Mouse (Mus musculus) myocyte (in vitro differentiated cells): Measurements from ENCODE around the gene Dlgap1. TPM values are rescaled to one million over a fixed set of nuclear protein-coding genes. Genes with fewer than 3 reads are reported as not detected.
"Not testable (repeated sequence)": the region's sequence is repeated elsewhere in the genome, so short reads cannot be mapped to it uniquely, and the experiment has no call there.

Experiments
- H3K27me3 ChIP-seq: one replicate; pipeline ENCODE4 v1.6.1; 2011; ENCODE audit not compliant: control insufficient read depth, insufficient read depth, insufficient read length
- H3K36me3 ChIP-seq: one replicate; pipeline ENCODE4 v1.6.1; 2011; ENCODE audit not compliant: control insufficient read depth, insufficient read depth
- H3K4me2 ChIP-seq: one replicate; pipeline ENCODE4 v1.6.1; 2011; ENCODE audit warnings: low read depth, control low read depth
- H3K4me3 ChIP-seq: one replicate; pipeline ENCODE4 v1.5.1; 2011; ENCODE audit warnings: mild to moderate bottlenecking, control low read depth, moderate library complexity
- H3K79me2 ChIP-seq: one replicate; pipeline ENCODE4 v1.6.1; 2011; ENCODE audit not compliant: control insufficient read depth, insufficient read depth
- H3ac ChIP-seq: one replicate; pipeline ENCODE4 v1.6.1; 2011; ENCODE audit not compliant: control insufficient read depth, insufficient read length
- CEBPB ChIP-seq: IDR thresholded peaks from 2 replicates; pipeline ENCODE4 v1.6.1; 2011; ENCODE audit warnings: mild to moderate bottlenecking, moderate library complexity; ENCODE audit not compliant: poor library complexity, insufficient read depth, severe bottlenecking
- E2F4 ChIP-seq: IDR thresholded peaks from one replicate; pipeline ENCODE4 v1.6.1; 2011; ENCODE audit warnings: mild to moderate bottlenecking, control low read depth, moderate library complexity; ENCODE audit not compliant: insufficient read depth
- MAX ChIP-seq: IDR thresholded peaks from one replicate; pipeline ENCODE4 v1.6.1; 2011; ENCODE audit warnings: low read depth, mild to moderate bottlenecking, control low read depth
- MYOD1 ChIP-seq, 3 experiments: IDR thresholded peaks; one replicate each; pipeline ENCODE4 v1.6.1; 2011; ENCODE audit warnings: control low read depth in 2 of 3, low read depth in 2 of 3, mild to moderate bottlenecking in 2 of 3, moderate library complexity in 1 of 3; ENCODE audit not compliant: insufficient read length in 2 of 3, control insufficient read depth in 1 of 3
- MYOG ChIP-seq, 3 experiments: IDR thresholded peaks; one replicate each; pipeline ENCODE4 v1.6.1; 2011; ENCODE audit warnings: control low read depth in 2 of 3, low read depth in 2 of 3, mild to moderate bottlenecking in 2 of 3; ENCODE audit not compliant: insufficient read length in 2 of 3, control insufficient read depth in 1 of 3, insufficient read depth in 1 of 3
- POLR2A ChIP-seq: IDR thresholded peaks from one replicate; pipeline ENCODE4 v1.6.1; 2011; ENCODE audit warnings: low read depth, mild to moderate bottlenecking, control low read depth, moderate library complexity; ENCODE audit not compliant: insufficient read length
- POLR2AphosphoS2 ChIP-seq: IDR thresholded peaks from one replicate; pipeline ENCODE4 v1.6.1; 2011; ENCODE audit warnings: low read depth, control low read depth; ENCODE audit not compliant: insufficient read length
- REST ChIP-seq: IDR thresholded peaks from one replicate; pipeline ENCODE4 v1.6.1; 2011; ENCODE audit warnings: mild to moderate bottlenecking, control low read depth, moderate library complexity; ENCODE audit not compliant: insufficient read depth, insufficient read length
- SRF ChIP-seq: IDR thresholded peaks from one replicate; pipeline ENCODE4 v1.6.1; 2011; ENCODE audit warnings: low read depth; ENCODE audit not compliant: control insufficient read depth, insufficient read length
- TCF12 ChIP-seq: IDR thresholded peaks from one replicate; pipeline ENCODE4 v1.6.1; 2011; ENCODE audit warnings: mild to moderate bottlenecking, control low read depth; ENCODE audit not compliant: poor library complexity, insufficient read depth, severe bottlenecking
- TCF3 ChIP-seq: IDR thresholded peaks from one replicate; pipeline ENCODE4 v1.6.1; 2011; ENCODE audit warnings: low read depth, control low read depth; ENCODE audit not compliant: insufficient read length
- USF1 ChIP-seq: IDR thresholded peaks from one replicate; pipeline ENCODE4 v1.6.1; 2011; ENCODE audit warnings: low read depth, mild to moderate bottlenecking, control low read depth, moderate library complexity
- polyA plus RNA-seq: library from polyadenylated mRNA; unstranded; fragments of >200 nt; fragmentation: generic; extraction: Trizol; gene quantifications from one replicate; pipeline ENCODE4 v1.2.1, GENCODE M21; 2012; ENCODE audit warnings: missing spikeins

Dlgap1 gene
- polyA plus RNA-seq, 1 experiment: 0.31 TPM

DNA sequence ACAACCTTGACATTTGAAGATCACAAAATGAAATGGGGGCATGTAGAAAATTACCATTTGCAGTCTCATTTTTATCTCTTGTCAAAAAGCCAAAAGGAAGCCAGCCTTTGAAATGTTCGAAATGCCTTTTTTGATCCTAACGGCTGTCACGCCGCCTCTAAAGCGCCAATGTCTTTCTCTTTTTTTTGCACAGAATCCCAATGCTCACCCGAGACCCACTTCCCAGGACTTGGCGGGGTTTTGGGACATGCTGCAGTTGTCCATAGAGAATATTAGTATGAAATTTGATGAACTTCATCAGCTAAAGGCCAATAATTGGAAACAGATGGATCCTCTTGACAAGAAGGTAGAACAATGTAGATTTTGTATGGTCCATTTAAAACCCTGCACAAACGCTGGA, 846.1 kb downstream of the Dlgap1 start:
- no peaks in the 10 kb centered on the region for H3K27me3 ChIP-seq
- no peak overlapping the region for H3ac ChIP-seq
- no peaks in the 10 kb centered on the region for H3K79me2 ChIP-seq
- H3K4me3 ChIP-seq: no peak overlapping the region
- TF ChIP-seq USF1 (no peak), E2F4 (no peak), CEBPB (no peak)
- H3K36me3 ChIP-seq: no peaks in the 10 kb centered on the region
- no peak overlapping the region for H3K4me2 ChIP-seq

DNA sequence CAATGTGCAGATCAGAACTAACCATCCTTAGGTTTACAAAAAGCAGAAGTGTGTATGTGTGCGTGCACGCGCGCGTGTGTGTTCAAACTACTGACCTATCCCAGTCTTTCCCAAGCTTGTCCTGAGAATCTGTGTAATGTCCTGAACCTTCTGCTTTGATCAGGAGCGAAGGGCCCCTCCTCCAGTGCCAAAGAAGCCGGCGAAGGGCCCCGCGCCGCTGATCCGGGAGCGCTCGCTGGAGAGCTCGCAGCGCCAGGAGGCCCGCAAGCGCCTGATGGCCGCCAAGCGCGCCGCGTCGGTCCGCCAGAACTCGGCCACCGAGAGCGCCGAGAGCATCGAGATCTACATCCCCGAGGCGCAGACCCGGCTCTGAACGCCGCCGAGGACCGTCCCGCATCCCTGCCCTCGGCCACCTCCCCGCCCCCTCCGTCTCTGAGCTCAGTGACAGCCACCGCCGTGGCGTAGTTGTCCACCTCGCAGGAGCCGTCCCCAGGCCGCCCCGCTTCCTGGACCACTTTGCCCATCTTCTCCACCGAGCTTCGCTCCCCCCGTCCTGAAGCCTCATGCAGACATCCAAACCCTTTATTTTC, 849.1 kb downstream of the Dlgap1 start:
- H3K4me3 ChIP-seq: no peak overlapping the region
- no peaks in the 10 kb centered on the region for H3K79me2 ChIP-seq
- H3K27me3 ChIP-seq: no peaks in the 10 kb centered on the region
- TF ChIP-seq E2F4: no peak
- no peak for TF ChIP-seq TCF3
- H3ac ChIP-seq: no peak overlapping the region
- H3K4me2 ChIP-seq: no peak overlapping the region
- H3K36me3 ChIP-seq: no peaks in the 10 kb centered on the region

DNA sequence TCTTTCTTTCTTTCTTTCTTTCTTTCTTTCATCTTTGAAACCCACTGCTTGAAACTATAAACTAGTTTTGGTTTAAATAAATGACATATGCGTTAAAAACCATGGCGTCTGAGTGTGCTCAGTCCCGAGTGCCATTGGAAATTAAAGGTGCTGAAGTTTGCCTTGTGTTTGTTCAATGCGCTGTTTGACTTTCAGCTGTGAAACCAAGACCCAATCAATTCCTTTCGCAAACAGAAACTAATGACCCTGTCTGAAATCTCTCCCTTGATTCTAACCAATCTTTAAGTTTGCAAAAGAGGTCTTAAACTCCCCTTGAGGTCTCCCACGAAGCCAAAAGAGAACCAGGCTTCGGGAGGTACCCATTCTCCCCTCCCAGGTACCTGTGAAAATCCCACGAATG, 854.2 kb downstream of the Dlgap1 start:
- H3K79me2 ChIP-seq: no peaks in the 10 kb centered on the region
- TF ChIP-seq TCF12 (no peak), E2F4 (no peak), POLR2AphosphoS2 (no peak), TCF3 (no peak), SRF (no peak), CEBPB (no peak), MYOD1 (IDR thresholded peaks at IDR 0.05; ENCODE audit: control insufficient read depth in 1 of 3, insufficient read length in 2 of 3, low read depth in 2 of 3) (no peak), REST (no peak), USF1 (no peak)
- H3K27me3 ChIP-seq: no peaks in the 10 kb centered on the region
- H3K36me3 ChIP-seq: no peaks in the 10 kb centered on the region
- no peak overlapping the region for H3K4me2 ChIP-seq
- H3K4me3 ChIP-seq: no peak overlapping the region
- H3ac ChIP-seq: no peak overlapping the region

DNA sequence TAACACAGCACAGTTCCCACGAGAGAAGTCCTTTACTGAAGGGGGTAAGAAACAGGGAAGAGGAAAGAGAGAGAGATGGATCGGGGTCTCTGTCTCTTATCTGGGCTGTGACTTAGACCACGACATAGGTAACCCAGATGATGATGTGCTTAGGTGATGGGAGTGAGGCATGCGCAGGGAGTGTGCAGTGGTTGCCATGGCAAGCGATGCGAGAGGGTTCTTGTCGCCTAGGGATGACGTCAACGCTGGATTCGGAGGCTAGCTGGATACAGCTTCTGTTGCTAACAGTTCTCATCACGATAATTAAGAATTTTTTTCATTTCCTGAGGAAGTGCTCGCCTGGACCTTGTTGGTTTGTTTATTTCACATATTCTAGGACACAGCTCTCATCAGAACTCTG, 857.4 kb downstream of the Dlgap1 start:
- Histone ChIP-seq H3K4me3 (no peak overlapping the region), H3K36me3 (no peaks in the 10 kb centered on the region), H3K4me2 (no peak overlapping the region), H3ac (no peak overlapping the region), H3K27me3 (no peaks in the 10 kb centered on the region), H3K79me2 (no peaks in the 10 kb centered on the region)
- TF ChIP-seq TCF3: no peak
- no peak for TF ChIP-seq SRF
- no peak for TF ChIP-seq POLR2A
- TF ChIP-seq MAX: no peak
- no peak for TF ChIP-seq REST
- TF ChIP-seq MYOG (IDR thresholded peaks at IDR 0.05; ENCODE audit: control insufficient read depth in 1 of 3, insufficient read depth in 1 of 3, insufficient read length in 2 of 3, low read depth in 2 of 3): no peak
- no peak for TF ChIP-seq CEBPB
- TF ChIP-seq TCF12: no peak
- TF ChIP-seq E2F4: no peak

DNA sequence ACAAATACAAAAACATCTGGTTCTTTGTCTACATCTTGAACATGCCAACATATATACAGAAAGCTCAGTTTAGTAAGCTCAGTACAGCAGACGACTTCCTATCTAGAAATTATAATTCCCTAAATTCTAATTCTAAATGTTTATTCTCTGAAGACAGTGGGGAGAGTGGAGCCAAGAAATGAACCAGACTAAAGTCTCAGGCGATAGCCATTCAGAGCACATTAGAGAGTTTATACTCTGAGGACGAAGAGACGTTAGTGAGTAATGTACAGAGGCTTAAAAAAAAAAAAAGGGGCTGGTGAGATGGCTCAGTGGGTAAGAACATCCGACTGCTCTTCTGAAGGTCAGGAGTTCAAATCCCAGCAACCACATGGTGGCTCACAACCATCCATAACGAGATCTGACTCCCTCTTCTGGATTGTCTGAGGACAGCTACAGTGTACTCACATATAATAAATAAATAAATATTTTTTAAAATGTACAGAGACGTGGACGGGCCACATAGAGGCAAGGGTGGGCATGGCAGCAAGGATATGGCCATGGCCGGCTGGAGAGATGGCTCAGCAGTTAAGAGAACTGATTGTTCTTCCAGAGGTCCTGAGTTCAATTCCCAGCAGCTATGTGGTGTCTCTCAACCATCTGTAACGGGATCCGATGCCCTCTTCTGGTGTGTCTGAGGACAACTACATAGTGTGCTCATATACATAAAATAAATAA, 858.7 kb downstream of the Dlgap1 start:
- H3K4me2 ChIP-seq, H3K36me3 ChIP-seq, H3K27me3 ChIP-seq, H3K4me3 ChIP-seq, H3K79me2 ChIP-seq, H3ac ChIP-seq: not testable (repeated sequence)

DNA sequence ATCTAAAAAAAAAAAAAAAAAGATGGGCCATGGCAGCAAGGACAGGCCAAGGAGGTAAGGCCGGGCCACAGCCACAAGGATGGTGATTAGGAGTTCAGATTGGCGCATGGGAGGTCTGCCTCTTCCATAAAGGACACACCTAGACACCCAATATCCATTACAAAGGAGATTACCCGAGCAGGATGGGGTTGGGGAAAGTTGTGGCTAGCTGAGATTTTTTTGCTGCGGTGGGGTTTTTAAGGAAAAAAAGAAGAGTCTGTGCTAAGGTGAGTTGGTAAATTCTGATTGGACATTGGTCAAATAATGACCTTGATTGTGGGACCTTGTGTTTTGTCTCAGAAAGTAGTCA, 859.3 kb downstream of the Dlgap1 start:
- no peaks in the 10 kb centered on the region for H3K36me3 ChIP-seq
- H3ac ChIP-seq: no peak overlapping the region
- H3K4me3 ChIP-seq: no peak overlapping the region
- H3K27me3 ChIP-seq: no peaks in the 10 kb centered on the region
- no peak overlapping the region for H3K4me2 ChIP-seq
- TF ChIP-seq POLR2AphosphoS2 (no peak), MAX (no peak), SRF (no peak)
- no peaks in the 10 kb centered on the region for H3K79me2 ChIP-seq
